Mouse (Mus musculus) heart, adult 2 months (tissue): ENCODE data around the gene Mctp2.

ENCODE experiments used
- CTCF ChIP-seq: fragments of 200-600 bp; IDR thresholded peaks from 2 replicates; pipeline ENCODE4 v1.8.1; 2022; ENCODE audit warnings: antibody characterized with exemption, mild to moderate bottlenecking, moderate library complexity
- POLR2A ChIP-seq: fragments of 200-500 bp; IDR thresholded peaks from 2 replicates; pipeline ENCODE4 v1.6.1; 2011; ENCODE audit warnings: mild to moderate bottlenecking, low read depth, low read length, control low read depth; ENCODE audit not compliant: insufficient read depth

GRCm38 (mm10) chr7:72159513-72160063 is 146.8 kb downstream of the Mctp2 start:
- TF ChIP-seq POLR2A (no peak), CTCF (no peak)
